Mouse (Mus musculus) E14TG2a.4 (cell line): ENCODE results near the gene Pde4d.
A peak's percentile ranks its signal among the peaks of the same experiment; 100 is the strongest.

Source experiments
- H3K27me3 ChIP-seq: 2 replicates; pipeline ENCODE4 v1.6.1; 2014; ENCODE audit warnings: low read length, control low read depth; ENCODE audit not compliant: insufficient read depth
- H3K36me3 ChIP-seq: 2 replicates; pipeline ENCODE4 v1.6.1; 2014; ENCODE audit warnings: low read length, control low read depth; ENCODE audit not compliant: insufficient read depth
- H3K4me1 ChIP-seq: replicated peaks from 2 replicates; pipeline ENCODE4 v1.6.1; 2014; ENCODE audit warnings: low read depth, low read length, control low read depth
- H3K4me3 ChIP-seq: replicated peaks from 2 replicates; pipeline ENCODE4 v1.5.1; 2014; ENCODE audit warnings: mild to moderate bottlenecking, low read length
- H3K9me3 ChIP-seq: 2 replicates; pipeline ENCODE4 v1.6.1; 2014; ENCODE audit warnings: low read length, control low read depth
- CTCF ChIP-seq: conservative IDR thresholded peaks from 2 replicates; pipeline ENCODE4 v1.5.1; 2014; ENCODE audit warnings: low read length
- NANOG ChIP-seq: IDR thresholded peaks from 2 replicates; pipeline ENCODE4 v1.6.1; 2014; ENCODE audit warnings: borderline replicate concordance, low read length, mixed read lengths
- POU5F1 ChIP-seq: IDR thresholded peaks from 2 replicates; pipeline ENCODE4 v1.6.1; 2014; ENCODE audit warnings: low read length, borderline replicate concordance

The Pde4d gene

DNA sequence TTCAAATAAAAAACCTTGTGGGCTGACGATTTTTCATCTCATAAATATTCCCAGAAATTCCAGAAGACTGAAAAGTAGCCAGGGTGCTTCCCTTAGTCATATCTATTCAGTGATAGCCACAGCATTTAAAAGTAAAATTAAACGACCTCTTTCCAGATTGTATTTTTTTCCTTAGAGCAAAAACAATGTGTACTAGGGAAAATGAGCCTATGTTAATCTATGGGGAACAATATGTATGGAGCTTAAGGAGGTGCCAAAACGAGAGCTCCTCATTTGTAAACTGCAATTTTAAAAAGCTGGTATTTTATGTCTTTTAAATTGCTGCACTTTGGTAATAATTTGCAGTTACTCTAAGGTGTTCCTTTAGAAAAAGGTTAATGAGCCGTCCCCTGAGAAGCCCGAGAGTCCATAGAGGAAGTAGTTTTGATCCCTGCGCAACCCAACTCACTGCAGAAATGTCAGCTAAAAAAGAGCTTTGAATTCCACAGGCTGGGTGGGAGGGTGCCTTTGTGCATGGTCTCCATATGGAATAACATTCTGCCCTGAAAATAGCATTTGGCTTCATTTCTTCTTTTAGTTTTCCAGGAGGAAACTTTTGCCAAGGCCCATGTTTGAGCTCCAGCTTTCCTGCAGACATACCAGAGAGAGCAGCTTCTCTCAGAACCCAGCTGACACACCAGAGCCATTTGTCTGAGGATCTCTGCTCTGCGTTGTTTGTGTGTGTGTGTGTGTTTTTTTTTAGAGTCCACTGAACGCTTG, 1222.0 kb downstream of the Pde4d start:
- no peaks in the 10 kb centered on the region for H3K27me3 ChIP-seq
- TF ChIP-seq NANOG, result no peak
- no peak for TF ChIP-seq CTCF
- TF ChIP-seq POU5F1, result no peak

DNA sequence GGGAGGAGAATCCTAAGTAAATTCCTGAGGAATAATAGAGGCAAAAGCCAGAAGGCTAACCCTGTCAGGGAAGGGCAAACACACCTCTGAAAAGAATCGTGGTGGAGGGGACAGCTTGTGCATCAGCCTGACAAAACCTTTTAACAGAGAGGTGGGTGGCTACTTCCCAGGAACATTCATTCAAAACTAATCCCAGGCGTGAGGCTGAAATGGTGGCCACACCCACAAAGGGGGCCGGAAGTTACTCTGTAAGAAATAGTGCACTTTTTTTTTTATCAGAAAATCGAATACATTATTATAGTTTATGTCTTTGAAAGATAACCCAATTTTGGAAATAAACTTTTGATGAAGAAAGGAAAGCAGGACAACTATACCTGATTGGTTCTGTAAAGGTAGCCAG, 1227.3 kb downstream of the Pde4d start:
- no peak overlapping the region for H3K4me3 ChIP-seq
- no peak for TF ChIP-seq POU5F1
- no peak for TF ChIP-seq CTCF
- no peak for TF ChIP-seq NANOG
- H3K9me3 ChIP-seq, result peaks cover 24% of the 10 kb centered on the region
- H3K27me3 ChIP-seq, result no peaks in the 10 kb centered on the region
- H3K36me3 ChIP-seq, result peaks cover 11% of the 10 kb centered on the region
- peaks cover 28% of the 10 kb centered on the region for H3K4me1 ChIP-seq

More for the DNA sequence above, 1222.0 kb downstream of the Pde4d start:
- H3K9me3 ChIP-seq, result peaks cover 26% of the 10 kb centered on the region
- H3K36me3 ChIP-seq, result peaks cover 14% of the 10 kb centered on the region
- H3K4me1 ChIP-seq, result peaks cover 11% of the 10 kb centered on the region
- no peak overlapping the region for H3K4me3 ChIP-seq

GRCm38 (mm10) chr13:109677617-109678016, 1227.9 kb downstream of the Pde4d start:
- Histone ChIP-seq H3K27me3 (no peaks in the 10 kb centered on the region), H3K36me3 (peaks cover 8% of the 10 kb centered on the region), H3K4me1 (peaks cover 33% of the 10 kb centered on the region), H3K9me3 (peaks cover 21% of the 10 kb centered on the region), H3K4me3 (no peak overlapping the region)
- TF ChIP-seq CTCF (no peak), POU5F1 (no peak), NANOG (no peak)

DNA sequence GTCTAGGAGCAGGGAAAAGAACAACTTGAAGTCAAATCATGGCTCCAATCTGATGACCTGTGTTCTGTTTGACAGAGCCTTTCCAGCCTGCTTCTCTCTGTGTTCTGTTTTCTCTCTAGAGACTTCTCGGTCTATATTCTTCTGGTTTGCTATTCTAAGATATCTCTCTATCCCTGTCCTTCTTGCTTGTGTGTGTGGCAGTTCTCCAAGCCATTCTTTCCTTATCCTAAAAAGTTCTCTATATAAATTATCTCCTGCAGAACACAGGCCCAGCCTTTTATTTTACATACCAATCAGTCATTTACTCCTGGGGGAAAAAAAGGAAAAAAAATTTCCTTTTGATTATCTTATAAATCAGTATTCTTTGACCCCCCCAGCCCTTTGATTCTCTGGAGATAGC, 1229.2 kb downstream of the Pde4d start:
- peaks cover 21% of the 10 kb centered on the region for H3K9me3 ChIP-seq
- H3K4me1 ChIP-seq, result peaks cover 45% of the 10 kb centered on the region
- no peak overlapping the region for H3K4me3 ChIP-seq
- no peaks in the 10 kb centered on the region for H3K27me3 ChIP-seq
- peaks cover 8% of the 10 kb centered on the region for H3K36me3 ChIP-seq
- TF ChIP-seq NANOG (no peak), CTCF (no peak), POU5F1 (no peak)

DNA sequence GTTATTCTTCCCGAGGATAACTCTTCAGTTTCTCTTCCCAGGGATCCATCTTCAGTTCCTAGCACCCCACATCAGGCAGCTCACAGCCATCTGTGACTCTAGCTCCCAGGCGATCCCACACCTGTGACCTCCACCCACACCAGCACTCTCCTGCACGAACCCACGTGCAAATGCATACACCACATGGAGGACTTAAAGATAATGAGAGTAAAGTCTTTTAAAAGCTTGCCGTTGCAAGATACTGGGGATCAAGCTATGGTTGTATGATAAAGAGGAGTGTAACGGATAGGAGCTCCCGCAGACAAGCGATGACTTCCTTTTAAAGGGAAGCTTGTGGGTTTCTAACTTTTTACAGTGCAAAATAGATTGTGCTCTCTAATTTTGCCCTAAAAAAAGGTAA, 1230.5 kb downstream of the Pde4d start:
- H3K4me1 ChIP-seq, result peaks cover 55% of the 10 kb centered on the region
- H3K36me3 ChIP-seq, result peaks cover 8% of the 10 kb centered on the region
- H3K4me3 ChIP-seq, result no peak overlapping the region
- TF ChIP-seq POU5F1, result no peak
- no peak for TF ChIP-seq CTCF
- TF ChIP-seq NANOG, result no peak
- no peaks in the 10 kb centered on the region for H3K27me3 ChIP-seq
- peaks cover 21% of the 10 kb centered on the region for H3K9me3 ChIP-seq

- H3K36me3 ChIP-seq, result no peaks in the 10 kb centered on the region
- no peaks in the 10 kb centered on the region for H3K27me3 ChIP-seq
- no peak overlapping the region for H3K4me3 ChIP-seq
- H3K4me1 ChIP-seq, result peaks cover 57% of the 10 kb centered on the region
- H3K9me3 ChIP-seq, result peaks cover 6% of the 10 kb centered on the region
- no peak for TF ChIP-seq NANOG
- no peak for TF ChIP-seq POU5F1
- TF ChIP-seq CTCF, result no peak
Measured at GRCm38 (mm10) chr13:109681699-109682293, 1232.0 kb downstream of the Pde4d start.

- H3K9me3 ChIP-seq, result peaks cover 4% of the 10 kb centered on the region; the same call in 1 of the 2 replicates
- no peaks in the 10 kb centered on the region for H3K27me3 ChIP-seq
- H3K4me3 ChIP-seq, result no peak overlapping the region
- H3K4me1 ChIP-seq, result peaks cover 56% of the 10 kb centered on the region
- TF ChIP-seq POU5F1 (no peak), CTCF (no peak), NANOG (no peak)
- H3K36me3 ChIP-seq, result no peaks in the 10 kb centered on the region
Measured at GRCm38 (mm10) chr13:109683001-109683400, 1233.3 kb downstream of the Pde4d start.

DNA sequence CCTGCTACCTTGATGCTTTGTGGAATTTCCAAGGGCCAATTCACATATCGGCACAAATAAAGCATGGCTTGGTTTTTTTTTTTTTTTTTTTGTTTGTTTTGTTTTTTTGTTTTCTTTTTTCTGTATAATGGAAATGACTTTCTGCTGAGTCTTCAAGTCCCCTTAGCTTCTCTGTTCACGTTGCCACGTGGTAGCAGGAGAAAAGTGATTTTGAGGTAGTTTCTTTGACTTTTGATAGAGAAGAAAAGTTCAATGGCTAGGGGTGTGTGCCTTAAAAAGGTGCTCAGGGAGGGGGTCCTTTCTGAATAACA, 1235.2 kb downstream of the Pde4d start:
- peaks cover 52% of the 10 kb centered on the region for H3K4me1 ChIP-seq
- no peaks in the 10 kb centered on the region for H3K27me3 ChIP-seq
- no peaks in the 10 kb centered on the region for H3K9me3 ChIP-seq
- H3K36me3 ChIP-seq, result no peaks in the 10 kb centered on the region
- peak overlapping the region; percentile 84 for H3K4me3 ChIP-seq
- TF ChIP-seq NANOG (no peak), CTCF (no peak), POU5F1 (no peak)
